22 mouse cellular contexts compared by ENCODE assay signal in genomic region chr1:152659961-152660360, GRCm38 (mm10).
"Had no signal": no experiment of that assay in that cellular context is flagged by ENCODE, and none has a peak within 500 bp of the region (broad histone marks: within the 10 kb centered on the region; RNA-seq: fewer than 3 reads in every experiment).

No protein-coding gene starts in this region.

- H3K27me3 ChIP-seq: liver, embryonic 13.5 days; liver, embryonic 15.5 days; lung, embryonic 15.5 days; midbrain, embryonic 13.5 days; midbrain, embryonic 15.5 days; neural tube, embryonic 13.5 days; neural tube, embryonic 15.5 days had no signal

- DNase-seq: liver, embryonic 13.5 days; liver, postnatal 0 days; lung, adult 2 months; lung, postnatal 14 days; lung, postnatal 36 days; retina, postnatal 1 day; right cerebral cortex, postnatal 25 days; right cerebral cortex, postnatal 4 days; spleen, adult 18-20 months; thymus, adult 2 months; thymus, postnatal 25 days; thymus, postnatal 4 days had no signal

- H3K27ac ChIP-seq: liver, embryonic 13.5 days; liver, embryonic 15.5 days; lung, embryonic 15.5 days; macrophage; midbrain, embryonic 13.5 days; midbrain, embryonic 15.5 days; neural tube, embryonic 13.5 days; neural tube, embryonic 15.5 days had no signal

- ATAC-seq: liver, postnatal 0 days; lung, postnatal 0 days; midbrain, embryonic 13.5 days; midbrain, embryonic 15.5 days had no signal

- H3K4me1 ChIP-seq: liver, embryonic 13.5 days; liver, embryonic 15.5 days; lung, embryonic 15.5 days; midbrain, embryonic 13.5 days; midbrain, embryonic 15.5 days; neural tube, embryonic 13.5 days; neural tube, embryonic 15.5 days had no signal

- H3K9me3 ChIP-seq: liver, embryonic 13.5 days; liver, embryonic 15.5 days; lung, embryonic 15.5 days; megakaryocyte, embryonic 14.5 days; midbrain, embryonic 13.5 days; midbrain, embryonic 15.5 days; neural tube, embryonic 13.5 days; neural tube, embryonic 15.5 days had no signal

- H3K36me3 ChIP-seq: liver, embryonic 13.5 days; liver, embryonic 15.5 days; lung, embryonic 15.5 days; midbrain, embryonic 13.5 days; midbrain, embryonic 15.5 days; neural tube, embryonic 13.5 days; neural tube, embryonic 15.5 days had no signal

- H3K4me3 ChIP-seq: liver, embryonic 13.5 days; liver, embryonic 15.5 days; lung, embryonic 15.5 days; megakaryocyte, embryonic 14.5 days; midbrain, embryonic 13.5 days; midbrain, embryonic 15.5 days; myocyte; neural tube, embryonic 13.5 days; neural tube, embryonic 15.5 days had no signal
